Mouse (Mus musculus) macrophage (primary cell): ENCODE measurements around the gene Cisd1. TPM values are rescaled to one million over a fixed set of nuclear protein-coding genes. Genes with fewer than 3 reads are reported as not detected.

Experiments
- H3K27ac ChIP-seq: fragments of 350-480 bp; formaldehyde crosslinking; 2 replicates; pipeline ENCODE4 v1.9.0; 2021
- H3K36me3 ChIP-seq: fragments of 350-480 bp; formaldehyde crosslinking; 2 replicates; pipeline ENCODE4 v1.9.0; 2021; ENCODE audit errors: inconsistent target
- H3K4me3 ChIP-seq: fragments of 350-480 bp; formaldehyde crosslinking; 2 replicates; pipeline ENCODE4 v1.9.0; 2021; ENCODE audit errors: inconsistent target
- H3K79me2 ChIP-seq: fragments of 350-480 bp; formaldehyde crosslinking; 2 replicates; pipeline ENCODE4 v1.9.0; 2021; ENCODE audit errors: inconsistent target
- WGBS: methylation state at CpG from one replicate; pipeline ENCODE4 v1.1.7; 2026; ENCODE audit warnings: inconsistent platforms; ENCODE audit not compliant: missing documents; 5-methylcytosine and 5-hydroxymethylcytosine counted together
- polyA plus RNA-seq: library from polyadenylated mRNA; stranded (reverse); fragments of 250-400 nt; gene quantifications from 3 replicates; pipeline ENCODE4 v1.2.4, GENCODE M21; 2018; ENCODE audit warnings: inconsistent platforms

Cisd1 gene
- polyA plus RNA-seq, 1 experiment from 2014 or later, result 12.0 TPM

DNA sequence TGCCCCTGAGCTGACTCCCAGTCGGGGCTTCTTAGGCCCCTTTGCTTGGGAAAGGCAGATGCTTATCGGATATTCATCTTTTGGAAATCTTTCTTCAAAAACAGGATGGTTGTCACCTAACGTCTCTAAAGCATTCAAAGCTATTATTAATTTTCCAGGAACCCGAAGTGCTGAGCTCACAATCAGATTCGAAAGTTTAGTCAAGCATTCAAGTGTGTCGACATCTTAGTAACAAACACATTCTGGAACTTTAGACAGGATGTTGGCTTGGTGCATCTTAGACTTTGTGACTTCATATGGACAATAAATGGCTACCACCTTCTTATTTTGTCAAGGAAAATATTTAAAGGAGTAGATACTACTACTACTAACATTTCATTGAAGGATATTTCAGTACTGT is 16.4 kb downstream of the Cisd1 start:
- H3K79me2 ChIP-seq, result no peaks in the 10 kb centered on the region
- no peak overlapping the region for H3K27ac ChIP-seq
- H3K36me3 ChIP-seq, result no peaks in the 10 kb centered on the region
- no peak overlapping the region for H3K4me3 ChIP-seq
- 92% methylated on average over 6 of the region's 6 CpGs for WGBS

DNA sequence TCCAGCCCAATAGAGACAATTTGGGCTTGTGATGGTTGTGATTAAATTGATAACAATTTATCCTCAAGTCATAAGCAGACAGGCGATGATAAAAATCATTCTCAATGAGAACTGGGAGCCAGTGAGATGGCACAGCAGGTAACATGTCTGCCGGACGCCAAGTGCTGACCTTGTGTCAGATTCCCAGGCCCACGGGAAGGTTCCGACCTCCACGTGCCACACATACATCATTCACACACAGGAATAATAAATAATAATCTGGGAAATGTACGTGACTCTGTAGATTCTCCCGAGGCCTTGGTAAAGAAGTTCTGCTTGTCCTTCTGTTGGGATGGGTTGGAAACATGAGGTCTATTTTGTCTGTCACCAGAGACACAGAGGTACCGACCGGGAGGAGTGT is 17.4 kb downstream of the Cisd1 start:
- 96% methylated on average over 10 of the region's 10 CpGs for WGBS
- no peaks in the 10 kb centered on the region for H3K79me2 ChIP-seq
- H3K4me3 ChIP-seq, result no peak overlapping the region
- no peaks in the 10 kb centered on the region for H3K36me3 ChIP-seq
- H3K27ac ChIP-seq, result no peak overlapping the region

DNA sequence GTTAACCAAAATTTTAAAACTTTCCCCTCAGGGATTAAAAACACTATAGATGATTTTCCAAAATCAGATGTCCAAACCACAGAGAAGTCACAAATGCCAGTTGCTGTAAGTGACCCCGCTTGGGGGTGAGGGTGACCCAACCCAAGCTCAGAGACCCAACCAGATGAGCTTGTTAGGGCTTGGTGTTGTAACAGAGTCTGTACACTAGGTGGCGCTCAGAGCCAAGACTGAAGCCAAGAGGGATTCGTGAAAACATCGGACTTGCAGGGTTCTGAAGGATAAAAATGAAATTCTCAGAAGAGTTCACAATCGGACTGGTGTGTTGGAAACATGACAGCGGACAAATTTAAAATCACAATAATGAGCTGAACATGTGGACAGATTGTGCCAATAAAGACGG is 18.0 kb downstream of the Cisd1 start:
- WGBS, result 22% methylated on average over 7 of the region's 7 CpGs
- Histone ChIP-seq H3K4me3 (no peak overlapping the region), H3K27ac (no peak overlapping the region), H3K36me3 (no peaks in the 10 kb centered on the region), H3K79me2 (no peaks in the 10 kb centered on the region)

DNA sequence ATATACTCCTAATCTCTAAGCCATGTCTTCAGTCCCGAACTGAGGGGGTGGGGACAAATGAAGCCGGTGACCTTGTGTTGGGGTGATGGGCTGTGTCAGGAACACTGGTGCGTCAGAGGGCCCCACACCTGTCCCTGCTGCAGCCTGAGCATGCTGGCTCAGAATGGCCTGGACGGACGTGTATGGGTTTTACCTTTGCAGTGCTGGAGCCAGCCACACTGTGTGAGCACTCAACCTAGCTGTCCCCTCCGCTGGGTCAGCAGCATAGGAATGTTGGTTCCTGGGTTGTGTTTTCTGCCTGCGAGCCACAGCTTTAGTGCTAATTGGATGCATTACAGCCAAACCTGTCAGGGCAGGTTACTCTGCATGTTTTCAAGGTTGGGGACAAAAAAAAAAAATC is 18.6 kb downstream of the Cisd1 start:
- no peaks in the 10 kb centered on the region for H3K79me2 ChIP-seq
- no peaks in the 10 kb centered on the region for H3K36me3 ChIP-seq
- 87% methylated on average over 7 of the region's 7 CpGs for WGBS
- no peak overlapping the region for H3K27ac ChIP-seq
- no peak overlapping the region for H3K4me3 ChIP-seq

DNA sequence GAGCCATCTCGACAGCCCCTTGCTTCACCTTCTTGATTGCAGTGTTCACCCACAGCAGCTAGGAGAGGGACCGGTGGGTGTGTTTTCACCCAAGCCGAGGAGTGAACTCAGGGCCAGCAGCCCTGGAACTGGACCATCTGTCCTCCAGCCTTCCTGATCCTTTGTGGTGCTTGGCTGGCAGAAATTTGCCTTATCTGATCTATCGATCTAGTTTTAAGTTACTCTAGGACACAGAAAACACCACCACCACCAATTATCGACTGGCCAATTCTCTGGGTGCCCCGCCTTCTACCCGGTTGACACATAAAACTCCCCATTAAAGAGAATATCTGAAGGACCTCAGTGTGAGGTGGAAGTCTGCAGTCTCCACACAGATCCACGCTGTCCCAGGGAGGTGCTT is 21.1 kb downstream of the Cisd1 start:
- 83% methylated on average over 7 of the region's 8 CpGs for WGBS
- Histone ChIP-seq H3K4me3 (no peak overlapping the region), H3K27ac (no peak overlapping the region), H3K79me2 (no peaks in the 10 kb centered on the region), H3K36me3 (no peaks in the 10 kb centered on the region)

DNA sequence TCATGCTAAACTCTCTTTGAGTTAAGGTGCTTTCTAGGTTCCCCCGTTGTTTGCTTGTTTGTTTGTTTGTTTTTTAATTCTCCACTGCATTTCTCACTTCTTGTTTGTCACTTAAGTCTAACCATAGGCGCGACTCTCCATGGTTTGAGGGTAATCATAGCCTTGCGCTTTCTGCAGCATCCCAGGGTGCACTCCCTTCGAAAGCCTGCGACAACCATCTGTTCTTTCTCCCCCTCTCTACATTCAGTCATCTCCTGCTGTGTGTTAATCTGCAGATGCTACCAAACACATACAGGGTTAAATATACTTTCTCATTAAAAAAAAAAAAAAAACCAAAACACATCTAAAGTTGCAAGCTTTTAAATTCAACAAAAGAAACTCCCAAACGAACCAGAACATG is 28.3 kb downstream of the Cisd1 start:
- H3K79me2 ChIP-seq, result no peaks in the 10 kb centered on the region

DNA sequence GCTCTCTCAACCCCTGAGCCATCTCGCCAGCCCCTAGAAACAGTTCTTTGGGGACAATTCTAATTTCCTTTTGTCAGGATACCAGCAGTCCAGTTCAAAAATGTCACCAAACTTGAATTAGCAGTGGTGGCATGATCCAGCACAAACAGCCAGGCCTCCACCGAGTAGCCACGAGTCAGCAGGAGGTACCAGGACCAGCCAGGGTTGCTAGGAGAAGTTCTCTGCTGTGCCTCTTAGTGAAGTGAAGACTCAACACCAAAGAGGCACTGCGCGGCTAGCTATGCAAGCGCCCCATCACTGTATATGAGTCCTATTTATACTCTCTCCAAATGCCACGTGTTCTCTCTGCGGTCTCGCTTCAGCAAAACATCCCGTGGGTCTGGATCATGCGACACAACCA is 28.7 kb downstream of the Cisd1 start:
- Histone ChIP-seq H3K4me3 (no peak overlapping the region), H3K27ac (no peak overlapping the region), H3K36me3 (no peaks in the 10 kb centered on the region), H3K79me2 (no peaks in the 10 kb centered on the region)
- 77% methylated on average over 11 of the region's 11 CpGs for WGBS

More for the DNA sequence above, 28.3 kb downstream of the Cisd1 start:
- no peak overlapping the region for H3K27ac ChIP-seq
- no peaks in the 10 kb centered on the region for H3K36me3 ChIP-seq
- 82% methylated on average over 7 of the region's 7 CpGs for WGBS
- no peak overlapping the region for H3K4me3 ChIP-seq

DNA sequence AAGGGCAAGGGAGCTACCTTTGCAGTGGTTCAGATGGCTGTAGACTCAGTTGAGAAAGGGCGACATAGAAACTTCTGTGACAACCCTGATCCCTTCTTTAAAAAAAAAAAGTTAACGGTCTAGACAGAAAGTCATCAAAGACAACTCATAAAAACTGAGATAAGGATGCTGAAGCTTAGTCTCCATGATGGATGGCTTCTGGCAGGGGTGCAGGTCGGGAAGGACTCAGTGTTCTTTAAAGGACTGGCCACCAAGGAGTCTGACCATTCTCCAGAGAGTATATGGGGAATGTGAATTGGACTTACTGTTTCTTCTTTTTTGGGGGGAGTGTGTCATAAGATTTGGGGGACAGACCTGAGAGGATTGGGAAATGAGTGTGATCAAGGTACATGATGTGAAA is 30.2 kb downstream of the Cisd1 start:
- 89% methylated on average over 3 of the region's 3 CpGs for WGBS
- Histone ChIP-seq H3K79me2 (no peaks in the 10 kb centered on the region), H3K36me3 (no peaks in the 10 kb centered on the region), H3K27ac (no peak overlapping the region), H3K4me3 (no peak overlapping the region)

DNA sequence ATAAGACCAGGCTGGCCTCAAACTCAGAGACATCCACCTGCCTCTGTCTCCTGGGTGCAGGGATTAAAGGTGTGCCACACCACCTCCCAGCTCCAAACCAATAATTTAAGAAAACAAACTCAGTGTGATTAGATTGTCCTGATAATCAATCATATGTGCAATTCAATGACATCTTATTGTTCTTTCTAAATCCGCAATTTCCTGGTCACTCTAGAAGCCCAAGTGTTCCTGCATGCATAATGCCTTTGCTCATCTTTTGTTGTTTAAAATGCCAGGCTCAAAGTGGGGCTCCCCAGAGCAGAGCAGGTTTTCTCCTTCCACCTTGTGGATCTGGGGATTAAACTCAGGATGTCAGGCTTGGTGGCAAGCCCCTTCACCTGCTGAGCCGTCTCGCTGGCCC is 34.5 kb downstream of the Cisd1 start:
- H3K79me2 ChIP-seq, result no peaks in the 10 kb centered on the region
- WGBS, result 89% methylated on average over 3 of the region's 3 CpGs
- H3K4me3 ChIP-seq, result no peak overlapping the region
- no peaks in the 10 kb centered on the region for H3K36me3 ChIP-seq
- no peak overlapping the region for H3K27ac ChIP-seq

DNA sequence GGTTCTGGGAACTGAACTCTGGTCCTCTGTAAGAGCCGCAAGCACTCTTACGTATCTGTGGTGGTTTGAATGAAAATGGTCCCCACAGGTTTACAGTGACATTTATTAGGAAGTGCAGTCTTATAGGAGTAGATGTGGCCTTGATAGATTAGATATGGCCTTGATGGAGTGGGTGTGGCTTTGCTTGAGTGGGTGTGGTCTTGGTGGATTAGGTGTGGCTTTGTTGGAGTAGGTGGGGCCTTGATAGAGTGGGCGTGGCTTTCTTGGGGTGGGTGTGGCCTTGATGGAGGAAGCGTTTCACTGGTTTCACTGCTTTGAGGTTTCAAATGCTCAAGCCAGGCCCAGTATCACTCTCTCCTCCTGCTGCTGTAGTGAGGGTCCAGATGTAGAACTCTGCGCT is 36.6 kb downstream of the Cisd1 start:
- H3K79me2 ChIP-seq, result no peaks in the 10 kb centered on the region
- H3K4me3 ChIP-seq, result no peak overlapping the region
- WGBS, result 83% methylated on average over 5 of the region's 5 CpGs
- no peak overlapping the region for H3K27ac ChIP-seq
- no peaks in the 10 kb centered on the region for H3K36me3 ChIP-seq

DNA sequence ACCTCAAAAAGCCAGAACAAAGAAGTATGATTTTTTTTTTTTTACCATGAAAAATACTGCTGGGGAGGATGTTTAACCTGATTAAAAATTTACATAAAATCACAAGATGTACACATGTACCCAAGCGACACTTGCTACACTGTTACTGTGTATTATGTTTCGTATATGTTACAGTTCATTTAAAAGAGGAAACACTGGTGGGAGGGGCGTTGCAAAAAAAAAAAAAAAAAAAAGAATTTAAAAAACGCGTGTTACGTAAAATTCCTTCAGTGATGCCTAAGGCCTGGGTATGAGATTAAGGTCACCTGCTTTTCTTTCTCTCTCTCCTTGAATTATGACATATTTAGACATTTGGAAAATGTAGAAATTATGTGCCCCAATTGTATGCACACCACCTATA is 38.0 kb downstream of the Cisd1 start:
- no peak overlapping the region for H3K27ac ChIP-seq
- 8% methylated on average over 5 of the region's 6 CpGs for WGBS
- peak overlapping the region; percentile 19; the same call in 1 of the 2 replicates for H3K4me3 ChIP-seq
- no peaks in the 10 kb centered on the region for H3K79me2 ChIP-seq
- H3K36me3 ChIP-seq, result no peaks in the 10 kb centered on the region

DNA sequence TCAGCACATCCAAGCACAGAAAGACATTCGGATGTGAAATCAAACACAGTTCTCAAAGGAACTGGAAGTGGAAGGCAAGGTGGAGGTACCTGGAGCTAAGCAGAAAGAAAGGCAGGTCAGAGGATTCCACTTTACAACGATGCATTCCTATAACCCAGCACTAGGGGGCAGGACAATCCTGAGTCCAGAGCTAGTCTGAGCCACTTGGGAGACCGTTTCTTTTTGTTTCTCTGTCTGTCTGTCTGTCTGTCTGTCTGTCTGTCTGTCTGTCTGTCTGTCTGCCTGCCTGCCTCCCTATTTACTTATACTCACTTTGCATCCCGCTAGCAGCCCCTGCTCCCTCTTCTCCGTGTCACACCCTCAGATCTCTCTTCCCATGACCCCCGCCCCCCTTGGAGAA is 38.6 kb downstream of the Cisd1 start:
- H3K4me3 ChIP-seq, result peak overlapping the region; percentile 19; the same call in 1 of the 2 replicates
- no peaks in the 10 kb centered on the region for H3K36me3 ChIP-seq
- no peaks in the 10 kb centered on the region for H3K79me2 ChIP-seq
- H3K27ac ChIP-seq, result no peak overlapping the region
- 23% methylated on average over 6 of the region's 6 CpGs for WGBS

DNA sequence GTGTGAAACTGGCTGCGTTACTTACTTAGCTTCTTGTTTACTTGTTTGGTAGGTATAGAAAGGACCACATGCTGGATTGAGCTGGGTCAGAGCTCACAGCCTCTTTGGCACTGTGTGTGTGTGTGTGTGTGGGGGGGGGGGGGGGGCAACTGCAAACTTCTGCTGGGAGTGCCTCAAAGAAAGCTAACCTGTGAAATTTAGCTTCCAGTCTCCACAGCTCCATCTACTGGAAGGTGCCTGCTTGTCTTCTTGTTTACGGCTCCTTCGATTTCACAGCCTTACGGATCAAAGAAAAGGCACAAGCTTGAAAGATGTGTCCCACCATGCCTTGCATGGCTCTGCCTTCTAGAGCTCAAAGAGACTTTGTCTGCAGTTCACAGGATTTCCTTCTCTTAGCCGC is 42.3 kb downstream of the Cisd1 start:
- H3K4me3 ChIP-seq, result no peak overlapping the region
- WGBS, result 24% methylated on average over 5 of the region's 5 CpGs
- H3K27ac ChIP-seq, result no peak overlapping the region
- no peaks in the 10 kb centered on the region for H3K36me3 ChIP-seq
- no peaks in the 10 kb centered on the region for H3K79me2 ChIP-seq

DNA sequence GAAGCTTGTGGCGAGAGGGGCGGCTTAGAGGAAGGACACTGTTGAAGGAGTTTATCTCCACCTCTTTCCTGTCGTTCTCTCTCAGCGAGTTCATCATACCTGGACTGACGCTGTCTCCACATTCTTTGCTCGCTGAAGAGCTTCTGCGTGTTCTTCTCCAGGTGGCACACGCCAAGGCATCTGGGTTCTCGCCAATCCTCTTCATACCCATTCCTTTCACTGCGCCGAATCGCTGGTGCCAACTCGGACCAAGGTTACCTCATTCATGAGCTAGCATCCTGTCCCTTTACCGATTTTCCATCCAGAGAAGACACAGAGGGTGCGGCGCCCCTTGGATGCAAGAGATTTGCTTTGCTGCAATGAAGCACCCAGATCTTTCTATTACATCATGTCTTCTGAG is 44.6 kb downstream of the Cisd1 start:
- H3K79me2 ChIP-seq, result no peaks in the 10 kb centered on the region
- H3K27ac ChIP-seq, result no peak overlapping the region
- 74% methylated on average over 14 of the region's 16 CpGs for WGBS
- no peak overlapping the region for H3K4me3 ChIP-seq
- no peaks in the 10 kb centered on the region for H3K36me3 ChIP-seq

DNA sequence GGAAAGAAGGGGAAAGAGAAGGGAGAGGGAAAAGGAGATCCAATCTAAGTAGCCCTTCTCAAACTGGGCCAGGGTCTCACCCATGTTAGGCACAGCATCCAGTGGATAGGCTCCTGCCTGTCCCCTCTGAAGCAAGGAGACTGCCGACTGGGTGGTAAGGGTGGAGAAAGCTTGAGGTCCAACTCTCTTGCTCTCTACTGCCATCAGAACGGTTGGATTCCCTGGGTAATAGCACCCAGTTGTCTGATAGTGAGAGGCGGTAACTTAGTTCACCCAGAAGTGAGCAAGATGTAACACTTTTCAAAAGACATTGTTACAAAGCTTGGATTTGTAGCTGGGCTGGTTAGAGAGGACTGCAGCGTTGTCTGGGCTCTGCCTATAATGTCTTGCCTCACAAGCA is 51.5 kb downstream of the Cisd1 start:
- no peak overlapping the region for H3K27ac ChIP-seq
- H3K4me3 ChIP-seq, result no peak overlapping the region
- no peaks in the 10 kb centered on the region for H3K79me2 ChIP-seq
- H3K36me3 ChIP-seq, result no peaks in the 10 kb centered on the region
- WGBS, result 81% methylated on average over 4 of the region's 4 CpGs

DNA sequence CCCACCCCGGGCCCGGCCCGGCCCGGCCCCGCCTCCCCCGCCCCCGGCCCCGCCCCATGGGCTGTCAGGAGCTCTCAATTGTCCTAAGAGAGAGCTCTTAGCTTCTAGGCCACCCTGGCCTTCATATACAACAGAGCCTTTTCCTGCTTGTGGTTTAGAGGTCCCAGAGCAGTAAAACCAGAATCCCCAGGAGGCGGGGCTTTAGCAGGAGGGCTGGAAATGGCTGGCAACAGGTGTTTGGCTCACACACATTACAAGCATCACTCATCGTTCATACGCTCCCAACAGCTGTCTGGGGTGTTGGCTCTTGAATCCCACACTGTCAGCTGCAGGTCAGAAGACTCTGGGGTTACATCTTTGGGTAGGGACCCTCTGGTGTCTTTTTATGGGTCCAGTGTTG is 52.5 kb downstream of the Cisd1 start:
- H3K27ac ChIP-seq, result no peak overlapping the region
- no peaks in the 10 kb centered on the region for H3K79me2 ChIP-seq
- H3K4me3 ChIP-seq, result no peak overlapping the region
- no peaks in the 10 kb centered on the region for H3K36me3 ChIP-seq
- 8% methylated on average over 11 of the region's 11 CpGs for WGBS
